Mouse (Mus musculus) kidney, adult 2 months (tissue): Measurements from ENCODE around the gene Bmpr1a. TPM values are rescaled to one million over a fixed set of nuclear protein-coding genes. Genes with fewer than 3 reads are reported as not detected.
A peak's percentile ranks its signal among the peaks of the same experiment; 100 is the strongest.
"Not testable (repeated sequence)": the region's sequence is repeated elsewhere in the genome, so short reads cannot be mapped to it uniquely, and the experiment has no call there.

Experiments used
- DNase-seq: peaks from one replicate; pipeline ENCODE4 v3.0.0; 2021
- H3K27ac ChIP-seq: fragments of 200-500 bp; 2 replicates; pipeline ENCODE4 v1.5.1; 2012; ENCODE audit warnings: low read depth, low read length, control low read depth, inconsistent platforms; ENCODE audit not compliant: insufficient read depth
- H3K27me3 ChIP-seq: fragments of 200-500 bp; replicated peaks from 2 replicates; pipeline ENCODE4 v1.6.1; 2012; ENCODE audit warnings: mild to moderate bottlenecking, moderate library complexity, low read length, inconsistent platforms; ENCODE audit not compliant: control insufficient read depth, insufficient read depth
- H3K36me3 ChIP-seq: fragments of 200-500 bp; 2 replicates; pipeline ENCODE4 v1.6.1; 2012; ENCODE audit warnings: mild to moderate bottlenecking, moderate library complexity, low read length, inconsistent platforms; ENCODE audit not compliant: control insufficient read depth, insufficient read depth
- H3K4me1 ChIP-seq: fragments of 200-500 bp; 2 replicates; pipeline ENCODE4 v1.6.1; 2011; ENCODE audit warnings: low read length; ENCODE audit not compliant: control insufficient read depth, insufficient read depth
- H3K4me3 ChIP-seq: fragments of 200-500 bp; 2 replicates; pipeline ENCODE4 v1.5.1; 2011; ENCODE audit warnings: mild to moderate bottlenecking, low read depth, low read length, control low read depth; ENCODE audit not compliant: insufficient read depth
- CTCF ChIP-seq: fragments of 200-500 bp; conservative IDR thresholded peaks from 2 replicates; pipeline ENCODE4 v1.5.1; 2011; ENCODE audit warnings: low read depth, mild to moderate bottlenecking, control low read depth, low read length, moderate library complexity, mixed read lengths; ENCODE audit not compliant: insufficient read depth, insufficient read length
- POLR2A ChIP-seq: fragments of 200-500 bp; IDR thresholded peaks from one replicate; pipeline ENCODE4 v1.6.1; 2011; ENCODE audit warnings: low read depth, low read length, control low read depth
- WGBS: fragments of 180-500 bp; shearing (Covaris S2); methylation state at CpG from one replicate; pipeline ENCODE4 v1.1.7; 2018; 5-methylcytosine and 5-hydroxymethylcytosine counted together
- polyA plus RNA-seq: library from polyadenylated mRNA; depleted of rRNA; stranded (reverse); fragments of >200 nt; gene quantifications from 2 replicates; pipeline ENCODE4 v1.2.3, GENCODE M21; 2012

The Bmpr1a gene
- polyA plus RNA-seq, 1 experiment = 11.4 TPM

- 46% methylated on average over 4 of the region's 4 CpGs for WGBS
- no peak for DNase-seq
- no peak overlapping the region for H3K27ac ChIP-seq
- no peaks in the 10 kb centered on the region for H3K4me1 ChIP-seq
- H3K4me3 ChIP-seq = no peak overlapping the region
- H3K36me3 ChIP-seq = peaks cover 4% of the 10 kb centered on the region; the same call in 1 of the 2 replicates
- TF ChIP-seq CTCF = no peak
- no peak for TF ChIP-seq POLR2A
- H3K27me3 ChIP-seq = no peaks in the 10 kb centered on the region
Observed at GRCm38 (mm10) chr14:34442531-34442930, 60.6 kb downstream of the Bmpr1a start.

- no peak for DNase-seq
- H3K27ac ChIP-seq = no peak overlapping the region
- TF ChIP-seq POLR2A = no peak
- no peak for TF ChIP-seq CTCF
- H3K4me1 ChIP-seq = no peaks in the 10 kb centered on the region
- WGBS = 81% methylated on average over 3 of the region's 3 CpGs
- no peaks in the 10 kb centered on the region for H3K27me3 ChIP-seq
- peaks cover 4% of the 10 kb centered on the region; the same call in 1 of the 2 replicates for H3K36me3 ChIP-seq
- no peak overlapping the region for H3K4me3 ChIP-seq
Observed at GRCm38 (mm10) chr14:34440526-34441066, 62.5 kb downstream of the Bmpr1a start.

- Histone ChIP-seq H3K27ac (no peak overlapping the region), H3K4me3 (no peak overlapping the region), H3K36me3 (peaks cover 2% of the 10 kb centered on the region; the same call in 1 of the 2 replicates), H3K27me3 (no peaks in the 10 kb centered on the region), H3K4me1 (no peaks in the 10 kb centered on the region)
- TF ChIP-seq POLR2A = no peak
- TF ChIP-seq CTCF = no peak
- no peak for DNase-seq
- 55% methylated on average over 1 of the region's 1 CpGs for WGBS
Observed at GRCm38 (mm10) chr14:34429069-34429468, 74.1 kb downstream of the Bmpr1a start.

- TF ChIP-seq POLR2A = no peak
- peak; percentile 11; the same call in 1 of the 2 replicates for TF ChIP-seq CTCF
- Histone ChIP-seq H3K4me1 (no peaks in the 10 kb centered on the region), H3K27ac (no peak overlapping the region), H3K27me3 (no peaks in the 10 kb centered on the region), H3K4me3 (no peak overlapping the region), H3K36me3 (peaks cover 2% of the 10 kb centered on the region; the same call in 1 of the 2 replicates)
- DNase-seq = no peak
- 97% methylated on average over 3 of the region's 3 CpGs for WGBS
Observed at GRCm38 (mm10) chr14:34428274-34428673, 74.9 kb downstream of the Bmpr1a start.

GRCm38 (mm10) chr14:34421078-34421477 lies 82.1 kb downstream of the Bmpr1a start:
- Histone ChIP-seq H3K27ac (no peak overlapping the region), H3K27me3 (no peaks in the 10 kb centered on the region), H3K36me3 (no peaks in the 10 kb centered on the region; the same call in 1 of the 2 replicates), H3K4me3 (no peak overlapping the region), H3K4me1 (peaks cover 3% of the 10 kb centered on the region; the same call in 1 of the 2 replicates)
- TF ChIP-seq CTCF (no peak), POLR2A (no peak)
- WGBS = 85% methylated on average over 1 of the region's 1 CpGs
- no peak for DNase-seq

- Histone ChIP-seq H3K27me3 (no peaks in the 10 kb centered on the region), H3K27ac (no peak overlapping the region), H3K4me3 (no peak overlapping the region), H3K36me3 (peaks cover 3% of the 10 kb centered on the region), H3K4me1 (no peaks in the 10 kb centered on the region)
- 66% methylated on average over 5 of the region's 5 CpGs for WGBS
- TF ChIP-seq POLR2A = no peak
- no peak for TF ChIP-seq CTCF
- DNase-seq = no peak
Observed at GRCm38 (mm10) chr14:34417501-34417900, 85.6 kb downstream of the Bmpr1a start.

GRCm38 (mm10) chr14:34416946-34417345 lies 86.2 kb downstream of the Bmpr1a start:
- not testable (repeated sequence) for H3K27ac ChIP-seq, DNase-seq, H3K27me3 ChIP-seq, H3K4me1 ChIP-seq, H3K36me3 ChIP-seq, H3K4me3 ChIP-seq
- WGBS = 97% methylated on average over 4 of the region's 4 CpGs
